Mouse (Mus musculus): ENCODE results near the gene Mcoln1.

Mcoln1 gene

DNA sequence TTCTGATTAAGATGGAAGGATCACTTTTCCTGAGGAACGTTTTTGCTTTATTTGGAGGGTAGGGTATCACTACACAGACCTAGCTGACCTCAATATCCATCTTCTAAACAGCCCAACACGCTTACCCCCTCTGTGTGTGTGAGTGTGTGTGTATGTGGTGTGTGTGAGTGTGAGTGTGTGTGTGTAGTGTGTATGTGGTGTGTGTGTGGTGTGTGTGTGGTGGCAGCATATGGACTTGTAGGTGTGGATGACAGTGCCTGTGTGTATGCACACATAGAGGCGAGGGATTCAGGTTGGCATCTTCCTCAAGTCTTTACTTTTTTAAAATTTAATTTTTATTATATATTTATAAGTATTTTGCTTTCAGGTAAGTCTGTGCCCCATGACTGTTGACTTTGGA lies 1.7 kb upstream of the Mcoln1 start:
- no peak for DNase-seq (ENCODE audit: inconsistent ontology term)

DNA sequence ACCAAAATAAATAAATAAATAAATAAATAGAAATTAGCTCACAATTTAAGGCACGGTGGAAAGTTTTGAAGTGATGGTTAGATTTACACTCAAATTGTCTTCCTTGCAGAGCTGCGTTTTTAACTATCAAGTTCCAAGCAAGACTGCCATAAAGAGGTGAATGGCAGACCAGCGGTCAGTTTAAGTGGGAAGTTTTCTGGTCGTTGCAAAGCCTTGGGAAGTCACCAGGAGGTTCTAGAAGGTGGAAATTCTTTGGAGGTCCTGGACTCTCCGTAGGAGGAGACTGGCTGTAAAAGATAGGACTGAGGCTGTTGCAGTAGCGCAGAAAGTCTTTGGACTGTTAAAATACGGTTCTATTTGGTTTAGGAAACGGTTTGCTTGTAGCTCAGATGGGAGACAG lies 506 bp upstream of the Mcoln1 start:
- DNase-seq (ENCODE audit: inconsistent ontology term) = no peak

DNA sequence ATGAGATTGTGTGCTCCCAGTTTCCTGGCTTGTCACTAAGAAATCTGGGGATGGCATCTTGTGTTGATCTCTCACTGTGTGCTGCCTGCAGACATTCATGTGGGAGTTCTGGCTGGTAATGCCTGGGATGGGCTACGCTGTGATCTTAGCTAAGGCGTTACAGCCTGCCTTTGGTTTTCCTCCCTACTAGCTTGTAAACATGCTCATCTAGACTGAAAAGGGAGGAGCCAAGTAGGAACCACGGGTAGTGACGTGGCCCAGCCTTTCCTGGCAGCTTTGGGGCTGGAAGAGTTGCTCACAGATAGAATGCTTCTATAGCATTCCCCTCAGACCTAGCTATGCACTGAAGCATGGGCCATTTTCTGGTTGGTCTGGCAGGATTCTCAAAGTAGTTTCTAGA lies 2.0 kb downstream of the Mcoln1 start:
- DNase-seq (ENCODE audit: inconsistent ontology term) = no peak

DNA sequence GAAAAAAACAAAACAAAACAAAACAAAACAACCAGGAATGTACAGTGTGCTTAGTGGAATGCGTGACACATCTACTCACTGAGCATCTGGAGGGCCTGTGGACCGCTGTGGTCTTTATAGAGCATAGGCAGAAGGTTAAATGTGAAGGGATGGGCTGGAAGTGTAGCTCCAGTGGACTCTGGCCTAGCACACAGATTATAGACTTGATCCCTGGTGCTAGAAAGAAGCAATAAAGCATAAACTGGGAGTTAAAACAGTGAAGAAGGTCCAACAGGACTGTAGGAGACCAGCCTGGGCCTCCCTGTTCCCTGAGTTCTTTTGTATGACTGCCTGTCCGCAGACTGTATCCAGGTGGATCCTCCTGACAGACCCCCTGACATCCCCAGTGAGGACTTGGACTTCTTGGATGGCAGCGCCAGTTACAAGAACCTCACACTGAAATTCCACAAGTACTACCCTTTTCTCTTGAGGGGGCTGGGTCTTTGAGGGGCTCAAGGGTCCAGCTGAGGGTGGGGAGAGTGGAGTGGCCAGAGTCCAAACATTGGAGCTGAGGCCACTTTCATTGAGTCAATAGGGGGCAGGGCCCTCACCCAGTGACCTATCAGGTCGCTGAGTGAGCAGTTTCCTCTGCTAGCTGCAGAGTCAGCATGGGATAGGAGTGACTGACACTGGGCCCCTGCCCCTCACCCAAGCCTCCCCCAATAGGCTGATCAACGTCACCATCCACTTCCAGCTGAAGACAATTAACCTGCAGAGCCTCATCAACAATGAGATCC lies 7.9 kb downstream of the Mcoln1 start:
- no peak for DNase-seq (ENCODE audit: inconsistent ontology term)

DNA sequence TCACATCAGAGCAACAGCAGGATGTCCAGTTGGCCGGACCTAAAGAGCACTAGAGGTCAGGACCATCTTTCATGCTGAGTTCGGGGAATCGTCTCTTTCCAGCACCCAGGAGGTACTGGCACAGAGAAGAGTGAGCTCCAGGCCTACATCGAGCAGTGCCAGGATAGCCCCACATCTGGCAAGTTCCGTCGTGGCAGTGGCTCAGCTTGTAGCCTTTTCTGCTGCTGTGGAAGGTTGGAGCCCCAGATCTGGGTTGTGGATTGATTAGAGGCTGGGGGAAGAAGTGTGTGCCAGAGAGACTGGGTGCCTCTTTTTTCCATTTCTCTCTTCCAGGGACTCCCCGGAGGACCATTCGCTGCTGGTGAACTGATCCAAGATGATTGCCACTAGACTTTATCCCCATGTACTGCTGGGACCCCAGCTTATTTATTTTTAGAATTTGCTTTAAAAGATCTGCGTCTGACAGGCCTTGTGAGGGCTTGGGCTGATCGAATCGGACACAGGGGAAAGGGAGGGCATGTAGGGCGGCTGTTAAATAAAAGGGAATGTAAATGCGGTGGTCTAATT lies 14.5 kb downstream of the Mcoln1 start:
- no peak for DNase-seq (ENCODE audit: inconsistent ontology term)

DNA sequence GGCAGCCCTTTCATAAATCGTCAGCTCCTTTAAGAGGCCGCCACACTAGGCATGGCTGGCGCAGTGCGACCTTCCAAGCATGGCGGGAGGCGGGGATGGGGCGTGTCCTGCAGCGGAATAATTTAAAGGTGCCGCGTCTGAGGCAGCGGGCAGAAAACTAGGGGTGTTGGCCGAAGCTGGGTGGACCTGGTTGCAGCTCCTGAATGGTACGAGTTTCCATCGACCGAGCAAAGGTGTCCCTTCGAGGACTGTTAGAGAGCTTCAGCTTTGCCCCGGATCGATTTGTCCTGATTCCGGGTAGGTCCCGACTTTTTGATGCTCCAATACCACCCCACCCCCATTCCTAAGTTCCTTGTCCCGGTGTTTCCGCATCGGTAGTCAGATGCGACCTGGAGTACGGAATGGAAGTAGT lies 15.0 kb downstream of the Mcoln1 start, which contains the start of gene Pnpla6:
Gene Pnpla6, plus strand, starts transcription at position 125 of the 412 bp plus-strand sequence.
- DNase-seq (ENCODE audit: inconsistent ontology term) = peak; percentile 80

DNA sequence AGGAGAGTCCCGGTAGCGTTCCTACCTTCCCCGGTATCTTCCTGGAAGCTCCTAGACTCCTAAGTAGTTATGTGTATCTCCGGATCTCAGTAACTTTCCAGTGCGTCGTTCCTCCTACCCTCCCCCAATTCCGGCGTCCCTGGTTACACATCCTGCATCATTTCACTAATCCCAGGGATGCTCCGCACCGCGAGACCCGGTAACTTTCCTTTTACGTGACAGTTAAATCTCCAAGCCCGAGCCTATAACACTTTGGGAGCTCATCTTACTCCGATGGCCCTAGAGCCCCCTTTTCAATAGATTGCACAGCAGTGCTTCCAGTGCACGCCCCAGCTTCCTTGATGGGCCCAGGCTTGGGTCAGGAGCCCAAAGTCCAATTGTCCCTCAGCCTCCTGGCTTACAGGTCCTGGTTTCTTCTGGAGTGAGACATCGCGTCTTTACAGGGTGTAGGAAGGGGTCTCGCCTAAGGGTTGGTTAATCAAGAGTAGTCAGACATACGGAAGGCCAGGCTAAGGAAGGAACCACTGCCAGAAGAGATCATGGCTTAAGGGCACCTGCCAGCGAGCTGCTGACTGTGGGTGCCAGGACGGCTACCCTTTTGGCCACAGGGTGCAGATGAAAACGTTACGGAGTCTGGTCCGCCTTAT lies 15.6 kb downstream of the Mcoln1 start:
- peak; percentile 60 for DNase-seq (ENCODE audit: inconsistent ontology term)

DNA sequence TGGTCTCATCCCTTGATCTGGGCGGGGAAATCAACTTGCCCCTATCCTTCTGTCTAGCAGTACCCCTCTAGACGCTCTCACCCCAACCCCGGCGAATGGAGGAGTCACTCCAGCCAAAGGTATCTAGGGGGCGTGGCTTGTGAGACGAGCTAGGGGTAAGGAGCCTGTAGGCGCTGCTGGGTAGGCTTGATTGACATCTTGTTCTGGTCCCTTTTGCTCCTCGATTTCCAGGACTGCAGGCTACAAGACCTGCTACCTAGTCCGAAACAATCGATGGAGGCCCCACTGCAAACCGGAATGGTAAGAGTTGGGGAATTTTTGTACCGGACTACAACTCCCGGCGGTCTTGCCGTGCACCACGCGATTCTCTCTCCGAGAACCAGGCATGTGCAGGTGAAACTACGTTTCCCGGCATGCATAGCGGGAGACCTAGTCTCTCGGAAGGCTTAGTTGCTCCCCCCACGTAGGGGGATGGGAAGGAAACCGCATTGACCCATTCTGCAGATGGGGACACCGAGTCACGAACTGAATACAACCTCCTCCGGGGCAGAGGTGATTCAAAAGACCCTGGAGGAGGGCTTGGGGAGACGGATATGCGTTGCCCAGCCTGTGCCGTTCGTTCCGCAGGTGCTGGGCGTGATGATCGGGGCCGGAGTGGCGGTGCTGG lies 16.3 kb downstream of the Mcoln1 start:
- DNase-seq (ENCODE audit: inconsistent ontology term) = peak; percentile 86

DNA sequence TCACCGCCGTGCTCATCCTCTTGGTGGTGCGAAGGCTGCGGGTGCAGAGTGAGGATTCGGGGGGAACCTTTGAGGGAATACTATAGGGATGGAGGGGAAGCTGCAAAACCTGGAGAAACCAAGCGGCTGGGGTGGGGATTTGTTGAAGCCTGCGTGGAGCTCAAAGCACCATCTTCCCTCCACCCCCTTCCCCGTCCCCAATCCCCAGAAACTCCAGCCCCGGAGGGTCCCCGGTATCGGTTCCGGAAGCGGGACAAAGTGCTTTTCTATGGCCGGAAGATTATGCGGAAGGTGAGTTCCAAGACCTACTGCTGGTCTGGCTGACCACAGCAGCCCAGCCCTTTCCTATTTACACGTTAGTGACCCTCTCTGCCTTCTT lies 16.8 kb downstream of the Mcoln1 start:
- no peak for DNase-seq (ENCODE audit: inconsistent ontology term)

DNA sequence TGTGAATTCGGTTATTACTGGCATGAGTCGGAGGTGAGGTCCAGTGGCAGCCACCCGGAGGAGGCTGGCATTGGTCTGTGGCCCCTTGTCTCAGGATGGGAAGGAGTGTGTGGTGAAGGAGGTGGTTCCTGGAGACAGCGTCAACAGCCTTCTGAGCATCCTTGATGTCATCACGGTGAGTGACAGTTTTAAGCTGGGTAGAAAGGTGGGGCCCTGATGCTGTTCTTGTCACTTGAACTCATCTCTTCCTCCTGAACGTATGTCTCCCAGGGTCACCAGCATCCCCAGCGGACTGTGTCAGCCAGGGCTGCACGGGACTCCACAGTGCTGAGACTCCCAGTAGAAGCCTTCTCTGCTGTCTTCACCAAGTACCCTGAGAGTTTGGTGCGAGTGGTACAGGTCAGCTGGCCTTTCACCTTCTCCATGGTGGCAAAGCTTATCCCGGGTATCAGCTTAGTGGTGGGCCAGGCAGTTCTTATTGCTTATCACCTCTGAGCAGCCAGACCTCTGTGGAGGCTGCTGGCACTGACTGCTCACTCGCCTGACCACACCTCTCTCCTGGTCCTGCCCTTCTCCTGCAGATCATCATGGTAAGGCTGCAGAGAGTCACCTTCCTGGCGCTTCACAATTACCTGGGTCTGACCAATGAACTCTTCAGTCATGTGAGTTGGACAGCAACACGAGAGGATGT lies 21.9 kb downstream of the Mcoln1 start:
- no peak for DNase-seq (ENCODE audit: inconsistent ontology term)

DNA sequence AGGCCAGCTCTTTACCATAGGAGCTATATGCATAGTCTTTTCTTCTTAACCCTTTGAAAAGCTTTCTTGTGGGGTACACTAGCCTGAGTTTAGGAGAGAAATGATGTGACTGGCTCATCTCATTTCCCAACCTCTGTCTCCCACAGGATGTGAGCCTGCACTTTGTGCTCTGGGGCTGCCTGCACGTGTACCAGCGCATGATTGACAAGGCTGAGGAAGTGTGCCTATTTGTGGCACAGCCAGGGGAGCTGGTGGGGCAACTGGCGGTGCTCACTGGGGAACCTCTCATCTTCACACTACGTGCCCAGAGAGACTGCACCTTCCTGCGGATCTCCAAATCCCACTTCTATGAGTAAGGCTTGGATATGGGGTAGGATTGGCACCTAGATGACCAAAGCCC lies 30.6 kb downstream of the Mcoln1 start:
- no peak for DNase-seq (ENCODE audit: inconsistent ontology term)

DNA sequence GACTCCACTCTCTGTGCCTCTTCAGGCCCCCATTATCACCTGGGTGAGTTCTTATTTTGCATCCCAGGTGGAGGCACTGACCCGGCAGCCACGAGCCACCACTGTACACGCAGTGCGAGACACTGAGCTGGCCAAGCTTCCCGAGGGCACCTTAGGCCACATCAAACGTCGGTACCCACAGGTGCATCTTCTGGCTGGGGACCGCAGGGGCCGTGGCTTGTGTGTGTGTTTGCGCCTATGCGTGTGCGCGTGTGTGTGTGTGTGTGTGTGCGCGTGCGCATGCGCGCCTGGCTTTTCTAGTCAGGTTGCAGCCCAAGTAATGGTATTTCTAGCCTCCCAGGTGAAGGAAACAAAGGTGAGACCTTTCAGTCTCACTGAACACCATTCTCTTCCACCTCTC lies 31.7 kb downstream of the Mcoln1 start:
- DNase-seq (ENCODE audit: inconsistent ontology term) = no peak

DNA sequence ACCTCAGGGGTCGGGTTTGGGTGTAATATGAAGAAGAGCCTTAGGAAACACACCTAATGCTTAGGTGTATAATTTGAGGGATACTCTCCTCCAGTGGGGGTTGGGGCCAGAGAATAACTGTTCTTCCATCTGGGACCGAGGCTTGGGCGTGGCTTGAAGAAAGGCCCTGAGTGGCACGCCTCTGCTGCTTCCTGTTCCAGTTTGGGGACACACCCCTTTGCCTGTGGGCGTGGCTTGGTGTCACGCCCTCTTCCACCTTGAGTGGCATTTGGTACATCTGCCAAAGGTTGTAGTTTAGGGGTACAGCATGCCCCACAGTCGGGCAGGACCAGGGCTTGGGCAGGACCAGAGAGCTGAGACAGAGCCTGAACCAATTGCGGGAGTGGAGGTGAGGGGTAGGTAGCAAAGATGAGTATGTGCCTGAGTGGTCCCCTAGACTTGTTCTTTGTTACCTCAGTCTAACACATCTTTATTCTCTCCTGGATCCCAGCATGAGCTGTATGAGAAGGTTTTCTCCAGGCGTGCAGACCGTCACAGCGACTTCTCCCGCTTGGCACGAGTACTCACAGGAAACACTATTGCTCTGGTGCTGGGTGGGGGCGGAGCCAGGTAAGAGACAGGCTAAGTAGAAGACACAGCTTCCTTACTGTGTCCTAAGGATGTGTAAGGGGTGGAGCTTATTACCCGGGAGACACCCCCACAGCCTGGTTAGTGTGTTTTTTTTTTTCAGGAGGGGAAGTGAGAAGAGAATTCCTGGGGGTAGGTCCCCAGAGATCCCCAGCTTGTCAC lies 36.0 kb downstream of the Mcoln1 start:
- DNase-seq (ENCODE audit: inconsistent ontology term) = no peak

DNA sequence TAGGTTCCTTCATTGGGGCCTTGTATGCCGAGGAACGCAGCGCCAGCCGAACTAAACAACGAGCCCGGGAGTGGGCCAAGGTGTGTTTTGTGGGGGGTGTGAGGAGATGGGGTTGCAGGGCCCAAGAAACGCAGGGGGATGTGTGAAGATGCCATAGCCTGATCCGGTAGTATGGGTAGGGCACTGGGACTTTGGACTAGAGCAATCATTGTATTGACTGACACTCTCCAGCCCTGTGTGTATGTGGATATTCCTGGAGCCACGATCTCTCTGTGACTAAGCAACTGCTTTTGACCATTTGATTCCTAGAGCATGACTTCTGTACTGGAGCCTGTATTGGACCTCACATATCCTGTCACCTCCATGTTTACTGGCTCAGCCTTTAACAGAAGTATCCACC lies 36.7 kb downstream of the Mcoln1 start:
- DNase-seq (ENCODE audit: inconsistent ontology term) = no peak

DNA sequence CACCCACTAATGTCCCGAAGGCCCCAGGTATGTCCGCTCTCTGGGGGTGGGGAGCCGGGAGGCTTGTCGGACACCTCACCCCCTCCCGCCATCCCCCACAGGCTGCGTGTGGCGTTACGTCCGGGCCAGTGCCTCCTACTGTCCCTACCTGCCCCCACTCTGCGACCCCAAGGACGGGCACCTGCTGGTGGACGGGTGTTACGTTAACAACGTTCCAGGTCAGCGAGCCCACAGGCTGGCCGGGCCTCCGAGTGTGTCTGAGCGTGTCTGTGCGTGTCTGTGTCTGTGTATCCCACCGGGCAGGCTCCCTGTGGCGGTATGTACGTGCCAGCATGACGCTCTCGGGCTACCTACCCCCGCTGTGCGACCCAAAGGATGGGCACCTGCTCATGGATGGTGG lies 37.4 kb downstream of the Mcoln1 start:
- no peak for DNase-seq (ENCODE audit: inconsistent ontology term)

DNA sequence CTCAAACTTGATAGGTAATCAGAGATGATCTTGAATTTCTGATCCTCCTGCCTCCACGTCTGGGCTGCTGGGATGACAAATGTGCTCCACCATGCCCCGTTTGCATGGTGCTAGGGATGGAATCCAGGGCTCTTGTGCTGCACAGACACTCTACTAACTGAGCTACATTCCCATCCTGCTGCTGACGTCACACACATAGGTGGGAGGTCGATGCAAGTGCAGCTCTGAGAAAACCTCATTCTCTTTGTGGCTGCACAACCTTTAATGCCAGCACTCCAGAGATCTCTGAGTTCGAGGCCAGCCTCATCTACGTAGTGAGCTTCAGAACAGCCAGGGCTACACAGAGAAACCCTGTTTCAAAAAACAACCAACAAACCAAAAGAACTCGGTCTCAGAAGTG lies 38.9 kb downstream of the Mcoln1 start:
- no peak for DNase-seq (ENCODE audit: inconsistent ontology term)

DNA sequence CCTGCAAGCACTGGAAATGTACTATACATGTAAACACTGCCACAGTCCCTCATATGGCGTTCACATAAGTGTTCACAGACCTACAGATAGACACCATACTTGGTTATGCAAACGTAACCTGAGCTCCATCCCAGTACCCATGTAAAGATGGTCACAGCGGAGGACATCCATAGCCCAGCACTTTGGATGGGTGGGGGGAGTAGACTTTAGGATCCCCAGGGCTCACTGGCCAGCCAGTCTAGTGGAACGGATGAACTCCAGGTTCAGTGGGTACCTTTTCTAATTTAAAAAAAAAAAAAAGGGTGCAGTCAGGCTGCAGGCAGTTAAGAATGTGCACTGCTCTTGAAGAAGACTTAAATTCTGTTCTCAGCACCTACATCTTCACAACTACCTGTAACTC lies 39.8 kb downstream of the Mcoln1 start:
- no peak for DNase-seq (ENCODE audit: inconsistent ontology term)

DNA sequence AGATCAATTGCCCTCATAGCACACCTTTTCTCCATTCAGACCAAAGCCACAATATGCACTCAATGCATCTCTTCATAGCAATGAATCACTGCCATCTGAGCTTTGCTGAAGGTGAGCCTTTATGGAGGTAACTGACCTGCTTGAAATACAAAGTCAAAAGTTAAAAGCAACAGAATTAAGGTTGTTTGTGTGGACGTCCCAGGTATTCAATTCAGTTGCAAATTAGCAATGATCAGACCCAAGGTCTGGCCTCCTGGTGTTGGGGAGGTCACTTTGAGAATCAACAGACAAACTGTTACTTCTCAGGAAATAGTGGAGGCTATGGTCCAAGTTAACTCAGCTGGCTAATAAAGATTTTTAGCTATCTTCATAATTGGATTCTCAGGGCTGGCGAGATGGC lies 46.3 kb downstream of the Mcoln1 start:
- no peak for DNase-seq (ENCODE audit: inconsistent ontology term)

DNA sequence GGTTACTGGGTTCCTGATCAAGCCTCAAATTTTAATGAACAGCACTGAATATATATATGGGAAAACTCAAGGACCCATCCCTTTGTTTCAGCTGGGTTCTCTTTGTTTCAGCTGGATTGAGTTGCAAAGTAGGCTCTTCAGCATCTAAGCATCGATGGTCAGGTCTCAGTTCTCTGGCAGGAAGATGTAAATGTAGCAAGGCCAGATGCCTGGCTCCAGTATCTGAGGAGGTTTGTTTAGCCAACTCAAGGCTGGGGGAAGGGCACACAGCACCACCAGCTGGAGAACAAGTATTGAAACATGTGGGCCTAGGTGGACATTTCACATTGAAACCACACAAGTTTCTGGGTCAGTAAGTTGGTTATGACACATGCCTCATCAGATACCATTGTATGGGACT lies 52.0 kb downstream of the Mcoln1 start:
- no peak for DNase-seq (ENCODE audit: inconsistent ontology term)

DNA sequence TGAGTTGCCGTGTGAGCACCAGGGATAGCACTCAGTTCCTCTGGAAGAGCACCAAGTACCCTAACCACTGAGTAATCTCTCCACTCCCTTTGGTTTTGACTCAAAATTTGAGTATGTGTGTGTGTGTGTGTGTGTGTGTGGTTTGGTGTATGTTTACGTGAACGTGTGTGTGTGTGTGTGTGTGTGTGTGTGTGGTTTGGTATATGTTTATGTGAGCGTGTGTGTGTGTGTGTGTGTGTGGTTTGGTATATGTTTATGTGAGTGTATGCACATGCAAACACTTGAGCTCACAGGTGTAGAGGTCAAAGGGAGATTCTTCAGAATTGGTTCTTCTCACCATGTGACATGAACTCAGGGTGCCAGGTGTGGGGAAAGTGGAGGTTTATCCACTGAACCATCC lies 55.9 kb downstream of the Mcoln1 start:
- DNase-seq (ENCODE audit: inconsistent ontology term) = no peak
